Mouse (Mus musculus): Measurements from ENCODE around the gene Pcdh9. TPM values are rescaled to one million over a fixed set of nuclear protein-coding genes. Genes with fewer than 3 reads are reported as not detected.

Pcdh9 gene
- polyA plus RNA-seq, 1 experiment: 0.18 TPM

- H3K4me3 ChIP-seq (ENCODE audit: control insufficient read depth, insufficient read depth, low read length): no peak overlapping the region
- no peak for TF ChIP-seq CTCF (IDR thresholded peaks at IDR 0.05; ENCODE audit: borderline replicate concordance, control insufficient read depth, extremely low read depth, insufficient read depth, low read length, poor library complexity)
- TF ChIP-seq POLR2A (IDR thresholded peaks at IDR 0.05; ENCODE audit: control insufficient read depth, extremely low read depth, insufficient read depth, low read length, poor library complexity): no peak
- 84% methylated on average over 4 of the region's 4 CpGs for WGBS
- H3K27me3 ChIP-seq (ENCODE audit: control insufficient read depth, insufficient read depth, low read length): no peaks in the 10 kb centered on the region
- no peaks in the 10 kb centered on the region for H3K36me3 ChIP-seq (ENCODE audit: control insufficient read depth, insufficient read depth, low read length)
- no peak for DNase-seq
- H3K27ac ChIP-seq (ENCODE audit: control insufficient read depth, insufficient read depth, low read length): no peak overlapping the region
- H3K4me1 ChIP-seq (replicated peaks; ENCODE audit: control insufficient read depth, insufficient read depth, low read length): no peaks in the 10 kb centered on the region
These were observed 748.4 kb downstream of the Pcdh9 start for GRCm38 (mm10) chr14:93142076-93142475.

- H3K27ac ChIP-seq (ENCODE audit: control insufficient read depth, insufficient read depth, low read length): no peak overlapping the region
- DNase-seq: no peak
- TF ChIP-seq POLR2A (IDR thresholded peaks at IDR 0.05; ENCODE audit: control insufficient read depth, extremely low read depth, insufficient read depth, low read length, poor library complexity): no peak
- TF ChIP-seq CTCF (IDR thresholded peaks at IDR 0.05; ENCODE audit: borderline replicate concordance, control insufficient read depth, extremely low read depth, insufficient read depth, low read length, poor library complexity): no peak
- H3K27me3 ChIP-seq (ENCODE audit: control insufficient read depth, insufficient read depth, low read length): no peaks in the 10 kb centered on the region
- no peaks in the 10 kb centered on the region for H3K36me3 ChIP-seq (ENCODE audit: control insufficient read depth, insufficient read depth, low read length)
- no peak overlapping the region for H3K4me3 ChIP-seq (ENCODE audit: control insufficient read depth, insufficient read depth, low read length)
- 77% methylated on average over 3 of the region's 3 CpGs for WGBS
- H3K4me1 ChIP-seq (replicated peaks; ENCODE audit: control insufficient read depth, insufficient read depth, low read length): no peaks in the 10 kb centered on the region
These were observed 763.5 kb downstream of the Pcdh9 start for GRCm38 (mm10) chr14:93126993-93127392.

- DNase-seq: no peak
- TF ChIP-seq POLR2A (IDR thresholded peaks at IDR 0.05; ENCODE audit: control insufficient read depth, extremely low read depth, insufficient read depth, low read length, poor library complexity) (no peak), CTCF (IDR thresholded peaks at IDR 0.05; ENCODE audit: borderline replicate concordance, control insufficient read depth, extremely low read depth, insufficient read depth, low read length, poor library complexity) (no peak)
- 80% methylated on average over 2 of the region's 2 CpGs for WGBS
- no peak overlapping the region for H3K4me3 ChIP-seq (ENCODE audit: control insufficient read depth, insufficient read depth, low read length)
- H3K36me3 ChIP-seq (ENCODE audit: control insufficient read depth, insufficient read depth, low read length): no peaks in the 10 kb centered on the region
- H3K27me3 ChIP-seq (ENCODE audit: control insufficient read depth, insufficient read depth, low read length): no peaks in the 10 kb centered on the region
- H3K4me1 ChIP-seq (replicated peaks; ENCODE audit: control insufficient read depth, insufficient read depth, low read length): no peaks in the 10 kb centered on the region
- H3K27ac ChIP-seq (ENCODE audit: control insufficient read depth, insufficient read depth, low read length): no peak overlapping the region
These were observed 787.7 kb downstream of the Pcdh9 start for GRCm38 (mm10) chr14:93102755-93103154.

GRCm38 (mm10) chr14:93095081-93095480 is 795.4 kb downstream of the Pcdh9 start:
- Histone ChIP-seq H3K27ac (ENCODE audit: control insufficient read depth, insufficient read depth, low read length) (no peak overlapping the region), H3K4me1 (replicated peaks; ENCODE audit: control insufficient read depth, insufficient read depth, low read length) (no peaks in the 10 kb centered on the region), H3K4me3 (ENCODE audit: control insufficient read depth, insufficient read depth, low read length) (no peak overlapping the region), H3K36me3 (ENCODE audit: control insufficient read depth, insufficient read depth, low read length) (no peaks in the 10 kb centered on the region), H3K27me3 (ENCODE audit: control insufficient read depth, insufficient read depth, low read length) (no peaks in the 10 kb centered on the region)
- no peak for TF ChIP-seq POLR2A (IDR thresholded peaks at IDR 0.05; ENCODE audit: control insufficient read depth, extremely low read depth, insufficient read depth, low read length, poor library complexity)
- TF ChIP-seq CTCF (IDR thresholded peaks at IDR 0.05; ENCODE audit: borderline replicate concordance, control insufficient read depth, extremely low read depth, insufficient read depth, low read length, poor library complexity): no peak
- DNase-seq: no peak
- WGBS: 88% methylated on average over 2 of the region's 2 CpGs

GRCm38 (mm10) chr14:93092806-93093205 is 797.7 kb downstream of the Pcdh9 start:
- no peak overlapping the region for H3K4me3 ChIP-seq (ENCODE audit: control insufficient read depth, insufficient read depth, low read length)
- no peaks in the 10 kb centered on the region for H3K27me3 ChIP-seq (ENCODE audit: control insufficient read depth, insufficient read depth, low read length)
- no peak overlapping the region for H3K27ac ChIP-seq (ENCODE audit: control insufficient read depth, insufficient read depth, low read length)
- WGBS: 85% methylated on average over 4 of the region's 4 CpGs
- no peaks in the 10 kb centered on the region for H3K36me3 ChIP-seq (ENCODE audit: control insufficient read depth, insufficient read depth, low read length)
- no peak for DNase-seq
- no peak for TF ChIP-seq POLR2A (IDR thresholded peaks at IDR 0.05; ENCODE audit: control insufficient read depth, extremely low read depth, insufficient read depth, low read length, poor library complexity)
- TF ChIP-seq CTCF (IDR thresholded peaks at IDR 0.05; ENCODE audit: borderline replicate concordance, control insufficient read depth, extremely low read depth, insufficient read depth, low read length, poor library complexity): no peak
- no peaks in the 10 kb centered on the region for H3K4me1 ChIP-seq (replicated peaks; ENCODE audit: control insufficient read depth, insufficient read depth, low read length)

GRCm38 (mm10) chr14:93085646-93086045 is 804.8 kb downstream of the Pcdh9 start:
- 85% methylated on average over 2 of the region's 2 CpGs for WGBS

GRCm38 (mm10) chr14:93083140-93083539 is 807.3 kb downstream of the Pcdh9 start:
- Histone ChIP-seq H3K4me1 (replicated peaks; ENCODE audit: control insufficient read depth, insufficient read depth, low read length) (no peaks in the 10 kb centered on the region), H3K27ac (ENCODE audit: control insufficient read depth, insufficient read depth, low read length) (no peak overlapping the region), H3K36me3 (ENCODE audit: control insufficient read depth, insufficient read depth, low read length) (no peaks in the 10 kb centered on the region), H3K27me3 (ENCODE audit: control insufficient read depth, insufficient read depth, low read length) (no peaks in the 10 kb centered on the region), H3K4me3 (ENCODE audit: control insufficient read depth, insufficient read depth, low read length) (no peak overlapping the region)
- no peak for DNase-seq
- TF ChIP-seq CTCF (IDR thresholded peaks at IDR 0.05; ENCODE audit: borderline replicate concordance, control insufficient read depth, extremely low read depth, insufficient read depth, low read length, poor library complexity) (no peak), POLR2A (IDR thresholded peaks at IDR 0.05; ENCODE audit: control insufficient read depth, extremely low read depth, insufficient read depth, low read length, poor library complexity) (no peak)
- WGBS: 40% methylated on average over 2 of the region's 2 CpGs

More at GRCm38 (mm10) chr14:93085646-93086045, 804.8 kb downstream of the Pcdh9 start:
- no peak for DNase-seq
- Histone ChIP-seq H3K4me1 (replicated peaks; ENCODE audit: control insufficient read depth, insufficient read depth, low read length) (no peaks in the 10 kb centered on the region), H3K27ac (ENCODE audit: control insufficient read depth, insufficient read depth, low read length) (no peak overlapping the region), H3K4me3 (ENCODE audit: control insufficient read depth, insufficient read depth, low read length) (no peak overlapping the region), H3K27me3 (ENCODE audit: control insufficient read depth, insufficient read depth, low read length) (no peaks in the 10 kb centered on the region), H3K36me3 (ENCODE audit: control insufficient read depth, insufficient read depth, low read length) (no peaks in the 10 kb centered on the region)
- TF ChIP-seq POLR2A (IDR thresholded peaks at IDR 0.05; ENCODE audit: control insufficient read depth, extremely low read depth, insufficient read depth, low read length, poor library complexity) (no peak), CTCF (IDR thresholded peaks at IDR 0.05; ENCODE audit: borderline replicate concordance, control insufficient read depth, extremely low read depth, insufficient read depth, low read length, poor library complexity) (no peak)

Measured in thymus, adult 2 months (tissue).